Mouse (Mus musculus) ES-E14 (cell line): Measurements from ENCODE around the gene Ephb1. TPM values are rescaled to one million over a fixed set of nuclear protein-coding genes. Genes with fewer than 3 reads are reported as not detected.

Experiments
- DNase-seq: peaks from one replicate; pipeline ENCODE4 v3.0.0-alpha.2; 2013; ENCODE audit warnings: low read depth, low spot score
- H3K27ac ChIP-seq: 2 replicates; pipeline ENCODE4 v1.5.1; 2012; ENCODE audit warnings: low read depth, mild to moderate bottlenecking, low read length, moderate library complexity, mixed read lengths; ENCODE audit not compliant: poor library complexity, insufficient read depth, severe bottlenecking
- H3K36me3 ChIP-seq: 2 replicates; pipeline ENCODE4 v1.6.1; 2012; ENCODE audit warnings: mild to moderate bottlenecking, low read length, moderate library complexity, mixed read lengths; ENCODE audit not compliant: control insufficient read depth, poor library complexity, insufficient read depth, severe bottlenecking
- H3K4me1 ChIP-seq, 2 experiments: fragments of 150-350 bp in 1 of 2; sonication (generic) in 1 of 2; 2 replicates each; pipeline ENCODE4 v1.6.1; 2012; ENCODE audit warnings: low read length in 2 of 2, mild to moderate bottlenecking in 1 of 2, mixed read lengths in 1 of 2; ENCODE audit not compliant: control insufficient read depth in 2 of 2, insufficient read depth in 2 of 2, poor library complexity in 1 of 2
- H3K4me3 ChIP-seq, 2 experiments: fragments of 150-350 bp in 1 of 2; sonication (generic) in 1 of 2; 2 replicates each; pipeline ENCODE4 v1.5.1; 2012; ENCODE audit warnings: low read length in 2 of 2, low read depth in 1 of 2, mild to moderate bottlenecking in 1 of 2, mixed read lengths in 1 of 2; ENCODE audit not compliant: insufficient read depth in 1 of 2, poor library complexity in 1 of 2, severe bottlenecking in 1 of 2
- H3K9ac ChIP-seq: 2 replicates; pipeline ENCODE4 v1.6.1; 2012; ENCODE audit warnings: low read depth, mild to moderate bottlenecking, low read length, mixed read lengths; ENCODE audit not compliant: poor library complexity, insufficient read depth, severe bottlenecking
- H3K9me3 ChIP-seq: fragments of 150-350 bp; sonication (generic); 2 replicates; pipeline ENCODE4 v1.6.1; 2012; ENCODE audit warnings: low read depth, mild to moderate bottlenecking, low read length; ENCODE audit not compliant: control insufficient read depth, insufficient read depth
- CHD2 ChIP-seq: IDR thresholded peaks from 2 replicates; pipeline ENCODE4 v1.6.1; 2014; ENCODE audit warnings: mild to moderate bottlenecking, low read depth, low read length, inconsistent platforms
- HCFC1 ChIP-seq: IDR thresholded peaks from 2 replicates; pipeline ENCODE4 v1.6.1; 2012; ENCODE audit warnings: low read length, inconsistent platforms, borderline replicate concordance; ENCODE audit not compliant: insufficient read depth
- MAFK ChIP-seq: IDR thresholded peaks from 2 replicates; pipeline ENCODE4 v1.6.1; 2014; ENCODE audit warnings: mild to moderate bottlenecking, low read depth, low read length, inconsistent platforms; ENCODE audit not compliant: insufficient read depth
- ZC3H11A ChIP-seq: IDR thresholded peaks from 2 replicates; pipeline ENCODE4 v1.6.1; 2012; ENCODE audit warnings: low read depth, mild to moderate bottlenecking, inconsistent platforms, low read length, borderline replicate concordance
- ZNF384 ChIP-seq: IDR thresholded peaks from 2 replicates; pipeline ENCODE4 v1.6.1; 2012; ENCODE audit warnings: low read depth, low read length, inconsistent platforms
- in situ Hi-C, 2 experiments: fragments of 600-800 bp; cut with MboI; formaldehyde crosslinking; loops; one replicate each; pipeline ENCODE4 v1.15.1; 2025; ENCODE audit warnings: low sequenced_read_pairs in 2 of 2, inconsistent platforms in 1 of 2; ENCODE audit not compliant: unreplicated experiment in 2 of 2
- total RNA-seq: library from RNA; depleted of rRNA; stranded (reverse); fragments of 300-350 nt; gene quantifications from 2 replicates; pipeline ENCODE4 v1.2.3, GENCODE M21; 2012

Ephb1 gene
- total RNA-seq, 1 experiment, result 0.27 TPM

DNA sequence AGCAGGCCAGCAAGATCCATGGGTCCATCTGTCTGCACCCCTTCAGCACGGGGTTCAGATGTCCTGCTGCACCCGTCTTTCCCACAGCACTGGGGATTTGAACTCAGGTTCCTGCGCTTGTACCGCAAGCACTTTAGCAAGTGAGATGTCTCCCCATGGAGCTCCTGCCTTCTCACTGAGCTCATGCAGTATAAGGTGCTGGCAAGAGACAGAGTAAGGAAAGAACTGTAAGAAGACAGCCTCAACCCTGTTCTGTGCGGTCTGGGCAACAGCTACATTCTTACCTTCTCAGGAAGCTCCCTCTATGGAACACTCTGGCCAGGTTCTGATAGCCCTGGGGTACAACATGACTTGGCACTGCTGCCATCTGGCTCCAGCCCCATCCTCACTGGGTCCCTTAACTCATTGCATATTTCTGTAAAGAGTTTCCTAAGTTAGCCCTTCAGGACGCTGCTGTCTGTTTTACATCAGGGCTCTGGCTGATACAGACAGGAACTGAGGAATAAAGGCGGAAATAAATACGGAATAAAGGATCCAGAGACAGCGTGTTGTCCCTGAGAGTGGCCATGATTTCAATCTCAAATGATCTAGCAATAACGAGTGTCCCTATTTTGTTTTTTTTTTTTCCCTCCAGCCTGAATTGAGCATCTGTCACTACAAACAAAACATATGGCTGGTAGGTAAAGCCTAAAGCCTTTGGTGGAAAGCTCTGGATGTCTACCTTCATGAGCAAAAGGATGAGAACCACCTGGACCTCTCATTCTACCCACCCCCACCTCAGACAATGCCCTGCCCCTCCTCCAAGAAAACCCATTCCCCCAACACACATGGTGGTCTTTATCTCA is 10.2 kb downstream of the Ephb1 start:
- TF ChIP-seq ZNF384 (no peak), ZC3H11A (no peak), CHD2 (no peak), MAFK (no peak), HCFC1 (no peak)
- Histone ChIP-seq H3K4me3 (no peak overlapping the region), H3K9me3 (no peaks in the 10 kb centered on the region), H3K4me1 (no peaks in the 10 kb centered on the region), H3K9ac (no peak overlapping the region), H3K36me3 (no peaks in the 10 kb centered on the region), H3K27ac (no peak overlapping the region)
- DNase-seq, result no peak
- in situ Hi-C loops, result no loop called here

DNA sequence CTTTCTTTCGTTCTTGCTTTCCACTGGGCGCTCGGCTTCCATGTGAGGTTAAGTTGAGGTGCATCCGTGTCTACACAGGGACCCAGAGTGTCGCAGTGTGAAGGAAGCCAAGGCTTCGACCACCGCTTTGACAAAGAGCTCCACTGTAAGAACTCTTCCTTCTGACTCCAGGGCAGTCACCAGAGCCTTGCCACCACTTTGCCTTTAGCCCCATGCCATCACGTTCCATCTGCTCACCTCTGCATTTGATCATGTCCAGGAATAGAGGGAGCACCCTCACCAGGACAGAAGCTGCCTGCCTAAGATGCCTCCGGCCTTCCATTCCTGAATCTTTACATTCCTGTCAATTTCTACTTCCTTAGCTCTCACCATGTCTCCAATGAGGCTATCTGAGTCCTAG is 11.4 kb downstream of the Ephb1 start:
- Histone ChIP-seq H3K4me1 (no peaks in the 10 kb centered on the region), H3K9me3 (no peaks in the 10 kb centered on the region), H3K4me3 (no peak overlapping the region), H3K36me3 (no peaks in the 10 kb centered on the region), H3K27ac (no peak overlapping the region), H3K9ac (no peak overlapping the region)
- DNase-seq, result no peak
- TF ChIP-seq ZNF384, result no peak
- no peak for TF ChIP-seq MAFK
- no peak for TF ChIP-seq CHD2
- TF ChIP-seq HCFC1, result no peak
- in situ Hi-C loops, result no loop called here

DNA sequence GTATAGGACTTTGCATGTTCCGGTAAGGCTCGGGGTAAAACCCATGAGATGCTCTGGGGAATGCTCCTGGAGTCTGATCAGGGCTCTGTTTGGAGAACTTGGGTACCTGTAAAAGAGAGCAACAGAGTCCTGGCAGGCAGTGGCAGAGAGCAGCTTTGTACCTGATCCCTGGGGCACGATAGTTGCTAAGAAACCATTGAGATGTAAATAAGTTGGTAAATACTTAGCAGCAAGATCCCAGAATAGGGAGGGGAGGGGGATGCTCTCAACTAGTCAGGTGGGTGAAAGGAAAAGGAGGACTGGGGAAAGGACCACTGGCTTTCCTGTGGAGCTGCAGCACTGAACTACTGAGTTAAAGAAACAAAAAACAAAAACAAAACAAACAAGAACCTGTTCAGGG is 12.5 kb downstream of the Ephb1 start:
- no peak for TF ChIP-seq HCFC1
- no peaks in the 10 kb centered on the region for H3K4me1 ChIP-seq
- peak; percentile 26 for DNase-seq
- H3K9me3 ChIP-seq, result no peaks in the 10 kb centered on the region
- no peaks in the 10 kb centered on the region for H3K36me3 ChIP-seq
- no peak overlapping the region for H3K4me3 ChIP-seq
- no peak overlapping the region for H3K27ac ChIP-seq
- in situ Hi-C loops, result no loop called here
- no peak overlapping the region for H3K9ac ChIP-seq

DNA sequence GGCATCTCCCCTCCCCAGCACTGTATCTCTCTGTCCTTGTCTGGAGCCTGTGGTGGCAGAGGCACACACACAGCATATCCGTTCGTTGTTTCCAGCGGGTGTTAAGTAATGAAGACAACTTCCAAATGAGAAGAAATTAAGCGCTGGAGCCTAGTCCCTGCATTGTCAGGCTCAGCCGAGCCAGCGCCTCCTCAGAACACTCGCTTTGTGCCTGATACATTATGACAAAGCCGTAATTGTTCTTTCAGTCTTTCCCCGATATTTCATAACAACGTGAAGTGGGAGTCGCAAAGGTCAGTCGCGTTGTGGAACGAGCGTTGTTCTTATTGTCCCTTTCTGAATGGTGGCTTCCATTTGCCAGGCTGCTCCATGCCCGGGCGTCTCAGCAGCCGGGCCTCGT is 13.7 kb downstream of the Ephb1 start:
- H3K4me1 ChIP-seq, result no peaks in the 10 kb centered on the region
- H3K9ac ChIP-seq, result no peak overlapping the region
- H3K9me3 ChIP-seq, result no peaks in the 10 kb centered on the region
- no peak for TF ChIP-seq ZNF384
- TF ChIP-seq MAFK, result no peak
- no peak for TF ChIP-seq CHD2
- no peak for TF ChIP-seq HCFC1
- no peak for TF ChIP-seq ZC3H11A
- H3K36me3 ChIP-seq, result no peaks in the 10 kb centered on the region
- H3K4me3 ChIP-seq, result no peak overlapping the region
- DNase-seq, result no peak
- no peak overlapping the region for H3K27ac ChIP-seq
- in situ Hi-C loops, result no loop called here

DNA sequence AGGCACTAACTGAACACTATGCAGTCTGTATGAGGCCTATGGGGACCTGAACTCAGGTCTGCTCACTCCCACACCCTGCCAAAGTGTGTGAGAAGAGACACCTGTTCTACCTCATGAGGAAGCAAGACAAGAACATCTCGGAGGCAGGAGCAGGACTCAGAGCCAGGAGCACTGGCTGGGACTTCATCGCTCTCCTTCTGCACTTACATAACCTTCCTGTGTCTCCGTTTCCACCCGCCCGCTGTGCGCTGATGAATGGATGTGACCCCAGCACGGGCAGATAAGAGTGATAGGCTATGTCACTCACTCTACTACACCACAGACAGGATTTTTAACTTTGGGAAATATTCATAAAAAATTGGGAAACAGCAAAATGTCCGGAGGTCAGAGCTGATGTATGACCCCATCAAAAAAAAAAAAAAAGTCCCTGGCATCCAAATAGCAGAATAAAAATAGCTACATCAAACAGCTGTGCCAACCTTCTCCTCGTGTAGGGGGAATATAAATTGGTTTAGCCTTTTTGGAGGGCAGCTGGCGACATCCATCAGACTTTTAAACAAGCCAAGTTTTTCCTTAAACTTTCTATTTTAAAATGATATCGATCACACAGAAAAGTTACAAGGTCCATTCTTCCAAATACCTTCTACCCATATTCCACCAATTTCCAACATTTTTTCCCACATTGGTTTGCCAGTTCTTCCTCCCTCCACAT is 18.8 kb downstream of the Ephb1 start:
- H3K27ac ChIP-seq, result no peak overlapping the region
- DNase-seq, result no peak
- no peak for TF ChIP-seq HCFC1
- no peak for TF ChIP-seq CHD2
- TF ChIP-seq ZNF384, result no peak
- no peak for TF ChIP-seq MAFK
- TF ChIP-seq ZC3H11A, result no peak
- no peak overlapping the region for H3K9ac ChIP-seq
- no peaks in the 10 kb centered on the region for H3K4me1 ChIP-seq
- H3K9me3 ChIP-seq, result no peaks in the 10 kb centered on the region
- no peaks in the 10 kb centered on the region for H3K36me3 ChIP-seq
- H3K4me3 ChIP-seq, result no peak overlapping the region
- in situ Hi-C loops, result no loop called here
